Mouse (Mus musculus): ENCODE measurements around the gene Klrb1b. TPM values are rescaled to one million over a fixed set of nuclear protein-coding genes. Genes with fewer than 3 reads are reported as not detected.

The Klrb1b gene
- polyA plus RNA-seq, 1 experiment from 2014 or later: not detected

GRCm38 (mm10) chr6:128852766-128853165 is 26.6 kb upstream of the Klrb1b start:
- Histone ChIP-seq H3K27ac (ENCODE audit: low read depth, low read length) (no peak overlapping the region), H3K4me1 (ENCODE audit: control insufficient read depth, insufficient read depth, low read length) (no peaks in the 10 kb centered on the region), H3K9me3 (replicated peaks; ENCODE audit: control insufficient read depth, low read length) (no peaks in the 10 kb centered on the region), H3K27me3 (ENCODE audit: control insufficient read depth, insufficient read depth, low read length) (no peaks in the 10 kb centered on the region), H3K4me2 (no peak overlapping the region), H3K36me3 (ENCODE audit: control insufficient read depth, insufficient read depth, low read length) (no peaks in the 10 kb centered on the region), H3K4me3 (ENCODE audit: low read depth, low read length) (no peak overlapping the region), H3K9ac (ENCODE audit: low read depth, low read length) (no peak overlapping the region)
- no peak for ATAC-seq (replicated peaks; ENCODE audit: insufficient number of reproducible peaks, low FRiP score, low TSS enrichment)
- WGBS (ENCODE audit: insufficient replicate concordance): 68% methylated on average over 3 of the region's 3 CpGs

GRCm38 (mm10) chr6:128851151-128851550 is 25.0 kb upstream of the Klrb1b start:
- 74% methylated on average over 2 of the region's 2 CpGs for WGBS (ENCODE audit: insufficient replicate concordance)
- Histone ChIP-seq H3K4me3 (ENCODE audit: low read depth, low read length) (no peak overlapping the region), H3K4me1 (ENCODE audit: control insufficient read depth, insufficient read depth, low read length) (no peaks in the 10 kb centered on the region), H3K36me3 (ENCODE audit: control insufficient read depth, insufficient read depth, low read length) (no peaks in the 10 kb centered on the region), H3K4me2 (no peak overlapping the region), H3K27me3 (ENCODE audit: control insufficient read depth, insufficient read depth, low read length) (no peaks in the 10 kb centered on the region), H3K27ac (ENCODE audit: low read depth, low read length) (no peak overlapping the region), H3K9me3 (replicated peaks; ENCODE audit: control insufficient read depth, low read length) (no peaks in the 10 kb centered on the region), H3K9ac (ENCODE audit: low read depth, low read length) (no peak overlapping the region)
- ATAC-seq (replicated peaks; ENCODE audit: insufficient number of reproducible peaks, low FRiP score, low TSS enrichment): no peak

GRCm38 (mm10) chr6:128850671-128851070 is 24.5 kb upstream of the Klrb1b start:
- no peak overlapping the region for H3K9ac ChIP-seq (ENCODE audit: low read depth, low read length)
- no peak for ATAC-seq (replicated peaks; ENCODE audit: insufficient number of reproducible peaks, low FRiP score, low TSS enrichment)
- WGBS (ENCODE audit: insufficient replicate concordance): 47% methylated on average over 2 of the region's 2 CpGs
- H3K4me1 ChIP-seq (ENCODE audit: control insufficient read depth, insufficient read depth, low read length): no peaks in the 10 kb centered on the region
- H3K4me2 ChIP-seq: no peak overlapping the region
- no peaks in the 10 kb centered on the region for H3K27me3 ChIP-seq (ENCODE audit: control insufficient read depth, insufficient read depth, low read length)
- no peak overlapping the region for H3K27ac ChIP-seq (ENCODE audit: low read depth, low read length)
- H3K36me3 ChIP-seq (ENCODE audit: control insufficient read depth, insufficient read depth, low read length): no peaks in the 10 kb centered on the region
- H3K9me3 ChIP-seq (replicated peaks; ENCODE audit: control insufficient read depth, low read length): no peaks in the 10 kb centered on the region
- H3K4me3 ChIP-seq (ENCODE audit: low read depth, low read length): no peak overlapping the region

- Histone ChIP-seq H3K4me3 (ENCODE audit: low read depth, low read length) (no peak overlapping the region), H3K36me3 (ENCODE audit: control insufficient read depth, insufficient read depth, low read length) (no peaks in the 10 kb centered on the region), H3K4me2 (no peak overlapping the region), H3K9me3 (replicated peaks; ENCODE audit: control insufficient read depth, low read length) (no peaks in the 10 kb centered on the region), H3K4me1 (ENCODE audit: control insufficient read depth, insufficient read depth, low read length) (no peaks in the 10 kb centered on the region), H3K27ac (ENCODE audit: low read depth, low read length) (no peak overlapping the region), H3K9ac (ENCODE audit: low read depth, low read length) (no peak overlapping the region), H3K27me3 (ENCODE audit: control insufficient read depth, insufficient read depth, low read length) (no peaks in the 10 kb centered on the region)
- 54% methylated on average over 2 of the region's 2 CpGs for WGBS (ENCODE audit: insufficient replicate concordance)
- ATAC-seq (replicated peaks; ENCODE audit: insufficient number of reproducible peaks, low FRiP score, low TSS enrichment): no peak
These were observed 23.8 kb upstream of the Klrb1b start for GRCm38 (mm10) chr6:128849902-128850301.

- 88% methylated on average over 4 of the region's 4 CpGs for WGBS (ENCODE audit: insufficient replicate concordance)
- Histone ChIP-seq H3K4me2 (no peak overlapping the region), H3K9ac (ENCODE audit: low read depth, low read length) (no peak overlapping the region), H3K36me3 (ENCODE audit: control insufficient read depth, insufficient read depth, low read length) (no peaks in the 10 kb centered on the region), H3K27me3 (ENCODE audit: control insufficient read depth, insufficient read depth, low read length) (no peaks in the 10 kb centered on the region), H3K4me3 (ENCODE audit: low read depth, low read length) (no peak overlapping the region), H3K9me3 (replicated peaks; ENCODE audit: control insufficient read depth, low read length) (no peaks in the 10 kb centered on the region), H3K27ac (ENCODE audit: low read depth, low read length) (no peak overlapping the region), H3K4me1 (ENCODE audit: control insufficient read depth, insufficient read depth, low read length) (no peaks in the 10 kb centered on the region; the same call in 1 of the 2 replicates)
- no peak for ATAC-seq (replicated peaks; ENCODE audit: insufficient number of reproducible peaks, low FRiP score, low TSS enrichment)
These were observed 21.3 kb upstream of the Klrb1b start for GRCm38 (mm10) chr6:128847401-128847800.

- H3K9me3 ChIP-seq (replicated peaks; ENCODE audit: control insufficient read depth, low read length): no peaks in the 10 kb centered on the region
- no peaks in the 10 kb centered on the region; the same call in 1 of the 2 replicates for H3K4me1 ChIP-seq (ENCODE audit: control insufficient read depth, insufficient read depth, low read length)
- H3K27ac ChIP-seq (ENCODE audit: low read depth, low read length): no peak overlapping the region
- H3K9ac ChIP-seq (ENCODE audit: low read depth, low read length): no peak overlapping the region
- 61% methylated on average over 6 of the region's 9 CpGs for WGBS (ENCODE audit: insufficient replicate concordance)
- ATAC-seq (replicated peaks; ENCODE audit: insufficient number of reproducible peaks, low FRiP score, low TSS enrichment): no peak
- no peak overlapping the region for H3K4me3 ChIP-seq (ENCODE audit: low read depth, low read length)
- no peaks in the 10 kb centered on the region for H3K27me3 ChIP-seq (ENCODE audit: control insufficient read depth, insufficient read depth, low read length)
- no peaks in the 10 kb centered on the region for H3K36me3 ChIP-seq (ENCODE audit: control insufficient read depth, insufficient read depth, low read length)
- no peak overlapping the region for H3K4me2 ChIP-seq
These were observed 19.9 kb upstream of the Klrb1b start for GRCm38 (mm10) chr6:128845998-128846542.

GRCm38 (mm10) chr6:128845319-128845979 is 19.3 kb upstream of the Klrb1b start:
- no peak overlapping the region for H3K9ac ChIP-seq (ENCODE audit: low read depth, low read length)
- H3K9me3 ChIP-seq (replicated peaks; ENCODE audit: control insufficient read depth, low read length): no peaks in the 10 kb centered on the region
- H3K4me3 ChIP-seq (ENCODE audit: low read depth, low read length): no peak overlapping the region
- H3K36me3 ChIP-seq (ENCODE audit: control insufficient read depth, insufficient read depth, low read length): no peaks in the 10 kb centered on the region
- no peak for ATAC-seq (replicated peaks; ENCODE audit: insufficient number of reproducible peaks, low FRiP score, low TSS enrichment)
- no peak overlapping the region for H3K4me2 ChIP-seq
- no peaks in the 10 kb centered on the region for H3K27me3 ChIP-seq (ENCODE audit: control insufficient read depth, insufficient read depth, low read length)
- 29% methylated on average over 7 of the region's 7 CpGs for WGBS (ENCODE audit: insufficient replicate concordance)
- no peak overlapping the region for H3K27ac ChIP-seq (ENCODE audit: low read depth, low read length)
- no peaks in the 10 kb centered on the region; the same call in 1 of the 2 replicates for H3K4me1 ChIP-seq (ENCODE audit: control insufficient read depth, insufficient read depth, low read length)

- 83% methylated on average over 5 of the region's 5 CpGs for WGBS (ENCODE audit: insufficient replicate concordance)
- H3K27me3 ChIP-seq (ENCODE audit: control insufficient read depth, insufficient read depth, low read length): no peaks in the 10 kb centered on the region
- no peak overlapping the region for H3K4me3 ChIP-seq (ENCODE audit: low read depth, low read length)
- H3K27ac ChIP-seq (ENCODE audit: low read depth, low read length): no peak overlapping the region
- H3K4me2 ChIP-seq: no peak overlapping the region
- H3K36me3 ChIP-seq (ENCODE audit: control insufficient read depth, insufficient read depth, low read length): no peaks in the 10 kb centered on the region
- no peaks in the 10 kb centered on the region; the same call in 1 of the 2 replicates for H3K4me1 ChIP-seq (ENCODE audit: control insufficient read depth, insufficient read depth, low read length)
- H3K9me3 ChIP-seq (replicated peaks; ENCODE audit: control insufficient read depth, low read length): no peaks in the 10 kb centered on the region
- no peak overlapping the region for H3K9ac ChIP-seq (ENCODE audit: low read depth, low read length)
- no peak for ATAC-seq (replicated peaks; ENCODE audit: insufficient number of reproducible peaks, low FRiP score, low TSS enrichment)
These were observed 18.5 kb upstream of the Klrb1b start for GRCm38 (mm10) chr6:128844586-128845080.

GRCm38 (mm10) chr6:128844131-128844530 is 18.0 kb upstream of the Klrb1b start:
- Histone ChIP-seq H3K9ac (ENCODE audit: low read depth, low read length) (no peak overlapping the region), H3K9me3 (replicated peaks; ENCODE audit: control insufficient read depth, low read length) (no peaks in the 10 kb centered on the region), H3K27me3 (ENCODE audit: control insufficient read depth, insufficient read depth, low read length) (no peaks in the 10 kb centered on the region), H3K27ac (ENCODE audit: low read depth, low read length) (no peak overlapping the region), H3K4me1 (ENCODE audit: control insufficient read depth, insufficient read depth, low read length) (no peaks in the 10 kb centered on the region; the same call in 1 of the 2 replicates), H3K4me2 (peak overlapping the region; percentile 82), H3K4me3 (ENCODE audit: low read depth, low read length) (peak overlapping the region; percentile 87), H3K36me3 (ENCODE audit: control insufficient read depth, insufficient read depth, low read length) (no peaks in the 10 kb centered on the region)
- 33% methylated on average over 8 of the region's 8 CpGs for WGBS (ENCODE audit: insufficient replicate concordance)
- ATAC-seq (replicated peaks; ENCODE audit: insufficient number of reproducible peaks, low FRiP score, low TSS enrichment): no peak
